Mouse (Mus musculus): Measurements from ENCODE around the gene Slc22a7. TPM values are rescaled to one million over a fixed set of nuclear protein-coding genes. Genes with fewer than 3 reads are reported as not detected.

Slc22a7 gene
- 0.20 TPM in 1 of 2 replicates, not detected in the other for polyA plus RNA-seq (2014; fragmentation: Nextera tagmentation; extraction: Ambion mirVana)

- H3K27me3 ChIP-seq (ENCODE audit: control insufficient read depth, insufficient read depth, low read length) = peaks cover 52% of the 10 kb centered on the region
- peaks cover 9% of the 10 kb centered on the region for H3K4me1 ChIP-seq (ENCODE audit: control insufficient read depth, insufficient read depth, low read length)
- 74% methylated on average over 4 of the region's 4 CpGs for WGBS (ENCODE audit: insufficient replicate concordance)
- H3K36me3 ChIP-seq (ENCODE audit: control insufficient read depth, insufficient read depth, low read length) = no peaks in the 10 kb centered on the region
- no peak within 1 kb of the TSS for H3K9ac ChIP-seq (ENCODE audit: low read depth, low read length)
- no peak within 1 kb of the TSS for H3K4me2 ChIP-seq
- no peaks in the 10 kb centered on the region for H3K9me3 ChIP-seq (replicated peaks; ENCODE audit: control insufficient read depth, low read length)
- no peak for ATAC-seq (replicated peaks; ENCODE audit: insufficient number of reproducible peaks, low FRiP score, low TSS enrichment)
- no peak within 1 kb of the TSS for H3K27ac ChIP-seq (ENCODE audit: low read depth, low read length)
- H3K4me3 ChIP-seq (ENCODE audit: low read depth, low read length) = no peak within 1 kb of the TSS
These were observed at the start of gene Slc22a7 for GRCm38 (mm10) chr17:46438298-46438873. Gene Slc22a7, minus strand, starts transcription at chr17:46438457.

DNA sequence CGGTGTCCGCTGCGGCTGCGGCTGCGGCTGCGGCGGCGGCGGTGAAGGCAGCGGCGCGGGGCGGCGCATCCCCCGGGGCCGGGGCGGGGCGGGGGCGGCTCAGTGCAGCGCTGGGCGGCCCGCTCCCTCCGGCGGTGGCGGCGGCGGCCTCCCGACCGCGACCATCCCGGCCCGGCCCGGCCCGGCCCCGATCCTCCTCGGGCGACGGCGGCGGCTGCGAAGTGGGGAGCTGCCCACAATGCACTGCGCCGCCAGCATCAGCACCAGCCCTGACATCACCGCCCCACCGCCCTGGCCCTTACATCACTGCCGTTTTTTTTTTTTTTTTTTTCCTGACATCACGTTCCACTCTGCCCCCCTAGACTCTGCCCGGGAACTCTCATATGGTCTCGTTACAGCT is 49.2 kb upstream of the Slc22a7 start, which contains the start of gene Ttbk1:
Gene Ttbk1 (minus strand): TSS at position 245 of the 400 bp plus-strand sequence.
- Histone ChIP-seq H3K27ac (ENCODE audit: low read depth, low read length) (no peak within 1 kb of the TSS), H3K36me3 (ENCODE audit: control insufficient read depth, insufficient read depth, low read length) (no peaks in the 10 kb centered on the region), H3K4me1 (ENCODE audit: control insufficient read depth, insufficient read depth, low read length) (peaks cover 9% of the 10 kb centered on the region), H3K9me3 (replicated peaks; ENCODE audit: control insufficient read depth, low read length) (no peaks in the 10 kb centered on the region), H3K4me3 (ENCODE audit: low read depth, low read length) (peak within 1 kb of the TSS; percentile 41), H3K4me2 (peak within 1 kb of the TSS; percentile 73), H3K27me3 (ENCODE audit: control insufficient read depth, insufficient read depth, low read length) (peaks cover 58% of the 10 kb centered on the region), H3K9ac (ENCODE audit: low read depth, low read length) (no peak within 1 kb of the TSS)
- no peak for ATAC-seq (replicated peaks; ENCODE audit: insufficient number of reproducible peaks, low FRiP score, low TSS enrichment)
- WGBS (ENCODE audit: insufficient replicate concordance) = under 1% methylated on average over 24 of the region's 49 CpGs

DNA sequence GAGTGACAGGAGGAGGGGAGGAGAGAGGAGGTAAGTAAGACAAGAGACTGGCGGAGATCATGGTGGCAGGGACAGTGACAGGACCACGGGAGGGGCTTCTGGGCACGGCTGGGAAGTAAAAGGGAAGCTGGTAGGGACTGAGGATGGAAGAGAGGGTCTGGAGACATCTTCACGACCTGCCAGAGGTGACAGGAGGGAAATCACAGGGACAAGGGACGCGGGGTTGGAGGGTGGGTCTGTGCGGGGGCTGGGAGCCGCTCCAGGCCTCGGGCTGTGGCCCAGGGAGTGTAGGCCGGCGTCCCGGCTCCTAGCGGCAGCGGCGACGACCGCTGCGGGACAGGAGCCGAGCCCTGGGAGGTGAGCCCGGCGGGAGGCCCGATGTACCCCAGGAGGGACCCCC is 48.7 kb upstream of the Slc22a7 start:
- H3K9ac ChIP-seq (ENCODE audit: low read depth, low read length) = no peak overlapping the region
- no peak overlapping the region for H3K27ac ChIP-seq (ENCODE audit: low read depth, low read length)
- H3K4me3 ChIP-seq (ENCODE audit: low read depth, low read length) = peak overlapping the region; percentile 41
- WGBS (ENCODE audit: insufficient replicate concordance) = 6% methylated on average over 8 of the region's 22 CpGs
- H3K27me3 ChIP-seq (ENCODE audit: control insufficient read depth, insufficient read depth, low read length) = peaks cover 58% of the 10 kb centered on the region
- peak overlapping the region; percentile 73 for H3K4me2 ChIP-seq
- no peaks in the 10 kb centered on the region for H3K9me3 ChIP-seq (replicated peaks; ENCODE audit: control insufficient read depth, low read length)
- no peak for ATAC-seq (replicated peaks; ENCODE audit: insufficient number of reproducible peaks, low FRiP score, low TSS enrichment)
- H3K4me1 ChIP-seq (ENCODE audit: control insufficient read depth, insufficient read depth, low read length) = peaks cover 9% of the 10 kb centered on the region
- no peaks in the 10 kb centered on the region for H3K36me3 ChIP-seq (ENCODE audit: control insufficient read depth, insufficient read depth, low read length)

DNA sequence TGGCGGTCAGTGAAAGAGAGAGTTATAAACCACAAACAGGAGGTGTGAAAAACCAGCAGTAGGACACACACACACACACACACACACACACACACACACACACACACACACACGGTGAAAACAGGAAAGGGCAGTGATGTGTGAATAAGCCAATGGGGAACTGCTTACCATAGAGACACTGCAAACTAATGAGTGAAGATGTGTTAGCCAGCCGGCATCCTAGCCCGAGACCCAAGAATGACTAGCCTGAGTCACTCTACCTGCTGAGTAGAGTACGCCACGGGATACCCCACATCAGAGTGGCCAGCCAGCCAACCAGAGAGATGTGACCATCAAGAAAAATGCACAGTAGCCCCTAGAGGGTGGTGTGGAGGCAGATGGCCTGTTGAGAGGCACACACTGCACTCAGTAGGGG is 46.2 kb upstream of the Slc22a7 start:
- 17% methylated on average over 6 of the region's 6 CpGs for WGBS (ENCODE audit: insufficient replicate concordance)
- ATAC-seq (replicated peaks; ENCODE audit: insufficient number of reproducible peaks, low FRiP score, low TSS enrichment) = no peak
- Histone ChIP-seq H3K9ac (ENCODE audit: low read depth, low read length) (no peak overlapping the region), H3K36me3 (ENCODE audit: control insufficient read depth, insufficient read depth, low read length) (no peaks in the 10 kb centered on the region), H3K4me1 (ENCODE audit: control insufficient read depth, insufficient read depth, low read length) (peaks cover 9% of the 10 kb centered on the region), H3K27me3 (ENCODE audit: control insufficient read depth, insufficient read depth, low read length) (peaks cover 59% of the 10 kb centered on the region), H3K27ac (ENCODE audit: low read depth, low read length) (no peak overlapping the region), H3K4me3 (ENCODE audit: low read depth, low read length) (no peak overlapping the region), H3K4me2 (peak overlapping the region; percentile 82), H3K9me3 (replicated peaks; ENCODE audit: control insufficient read depth, low read length) (no peaks in the 10 kb centered on the region)

- Histone ChIP-seq H3K4me1 (ENCODE audit: control insufficient read depth, insufficient read depth, low read length) (peaks cover 9% of the 10 kb centered on the region), H3K4me3 (ENCODE audit: low read depth, low read length) (peak overlapping the region; percentile 39), H3K27ac (ENCODE audit: low read depth, low read length) (no peak overlapping the region), H3K27me3 (ENCODE audit: control insufficient read depth, insufficient read depth, low read length) (peaks cover 59% of the 10 kb centered on the region), H3K9ac (ENCODE audit: low read depth, low read length) (peak overlapping the region; percentile 60), H3K4me2 (peak overlapping the region; percentile 82), H3K9me3 (replicated peaks; ENCODE audit: control insufficient read depth, low read length) (no peaks in the 10 kb centered on the region), H3K36me3 (ENCODE audit: control insufficient read depth, insufficient read depth, low read length) (no peaks in the 10 kb centered on the region)
- no peak for ATAC-seq (replicated peaks; ENCODE audit: insufficient number of reproducible peaks, low FRiP score, low TSS enrichment)
- WGBS (ENCODE audit: insufficient replicate concordance) = 3% methylated on average over 13 of the region's 13 CpGs
These were observed 45.8 kb upstream of the Slc22a7 start for GRCm38 (mm10) chr17:46484021-46484431.

- H3K9ac ChIP-seq (ENCODE audit: low read depth, low read length) = peak overlapping the region; percentile 60; the same call in 1 of the 2 replicates
- ATAC-seq (replicated peaks; ENCODE audit: insufficient number of reproducible peaks, low FRiP score, low TSS enrichment) = peak; percentile 32; the same call in 1 of the 2 replicates
These were observed 45.3 kb upstream of the Slc22a7 start for GRCm38 (mm10) chr17:46483561-46484001.

GRCm38 (mm10) chr17:46477286-46477685 is 39.0 kb upstream of the Slc22a7 start:
- Histone ChIP-seq H3K9me3 (replicated peaks; ENCODE audit: control insufficient read depth, low read length) (no peaks in the 10 kb centered on the region), H3K4me1 (ENCODE audit: control insufficient read depth, insufficient read depth, low read length) (peaks cover 2% of the 10 kb centered on the region; the same call in 1 of the 2 replicates), H3K4me2 (no peak overlapping the region), H3K36me3 (ENCODE audit: control insufficient read depth, insufficient read depth, low read length) (no peaks in the 10 kb centered on the region), H3K27ac (ENCODE audit: low read depth, low read length) (no peak overlapping the region), H3K27me3 (ENCODE audit: control insufficient read depth, insufficient read depth, low read length) (peaks cover 14% of the 10 kb centered on the region), H3K4me3 (ENCODE audit: low read depth, low read length) (no peak overlapping the region), H3K9ac (ENCODE audit: low read depth, low read length) (no peak overlapping the region)
- WGBS (ENCODE audit: insufficient replicate concordance) = 78% methylated on average over 15 of the region's 15 CpGs
- no peak; the same call in 1 of the 2 replicates for ATAC-seq (replicated peaks; ENCODE audit: insufficient number of reproducible peaks, low FRiP score, low TSS enrichment)

More at GRCm38 (mm10) chr17:46483561-46484001, 45.3 kb upstream of the Slc22a7 start:
- Histone ChIP-seq H3K9me3 (replicated peaks; ENCODE audit: control insufficient read depth, low read length) (no peaks in the 10 kb centered on the region), H3K4me1 (ENCODE audit: control insufficient read depth, insufficient read depth, low read length) (peaks cover 9% of the 10 kb centered on the region), H3K27ac (ENCODE audit: low read depth, low read length) (no peak overlapping the region), H3K4me3 (ENCODE audit: low read depth, low read length) (peak overlapping the region; percentile 39), H3K27me3 (ENCODE audit: control insufficient read depth, insufficient read depth, low read length) (peaks cover 55% of the 10 kb centered on the region), H3K36me3 (ENCODE audit: control insufficient read depth, insufficient read depth, low read length) (no peaks in the 10 kb centered on the region), H3K4me2 (peak overlapping the region; percentile 82)
- under 1% methylated on average over 16 of the region's 16 CpGs for WGBS (ENCODE audit: insufficient replicate concordance)

- Histone ChIP-seq H3K27ac (ENCODE audit: low read depth, low read length) (no peak overlapping the region), H3K4me1 (ENCODE audit: control insufficient read depth, insufficient read depth, low read length) (peaks cover 2% of the 10 kb centered on the region; the same call in 1 of the 2 replicates), H3K27me3 (ENCODE audit: control insufficient read depth, insufficient read depth, low read length) (peaks cover 14% of the 10 kb centered on the region), H3K4me2 (no peak overlapping the region), H3K9me3 (replicated peaks; ENCODE audit: control insufficient read depth, low read length) (no peaks in the 10 kb centered on the region), H3K9ac (ENCODE audit: low read depth, low read length) (no peak overlapping the region), H3K36me3 (ENCODE audit: control insufficient read depth, insufficient read depth, low read length) (no peaks in the 10 kb centered on the region), H3K4me3 (ENCODE audit: low read depth, low read length) (no peak overlapping the region)
- ATAC-seq (replicated peaks; ENCODE audit: insufficient number of reproducible peaks, low FRiP score, low TSS enrichment) = no peak
- 74% methylated on average over 8 of the region's 8 CpGs for WGBS (ENCODE audit: insufficient replicate concordance)
These were observed 38.3 kb upstream of the Slc22a7 start for GRCm38 (mm10) chr17:46476601-46477000.

DNA sequence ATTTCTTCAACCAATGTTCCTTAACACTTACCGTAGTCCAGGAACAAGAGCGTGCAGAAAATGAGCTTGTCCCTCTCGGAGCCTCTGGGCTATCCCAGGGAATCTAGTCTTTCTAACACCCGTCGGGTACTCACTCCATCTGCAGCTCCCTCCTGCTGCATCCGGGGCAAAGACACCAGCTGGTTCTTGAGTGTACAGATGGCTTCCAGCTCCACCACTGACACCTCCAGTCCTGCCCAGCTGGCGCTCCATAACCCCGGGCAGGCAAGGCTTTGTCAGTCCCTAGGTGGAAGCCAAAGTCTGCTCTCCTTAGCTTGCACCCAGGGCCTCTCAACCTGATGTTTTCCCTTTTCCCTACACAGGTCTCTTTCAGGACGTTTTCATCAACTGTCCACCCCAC is 29.6 kb upstream of the Slc22a7 start:
- no peaks in the 10 kb centered on the region for H3K36me3 ChIP-seq (ENCODE audit: control insufficient read depth, insufficient read depth, low read length)
- no peak overlapping the region for H3K4me3 ChIP-seq (ENCODE audit: low read depth, low read length)
- no peaks in the 10 kb centered on the region for H3K9me3 ChIP-seq (replicated peaks; ENCODE audit: control insufficient read depth, low read length)
- no peaks in the 10 kb centered on the region for H3K4me1 ChIP-seq (ENCODE audit: control insufficient read depth, insufficient read depth, low read length)
- H3K27ac ChIP-seq (ENCODE audit: low read depth, low read length) = no peak overlapping the region
- no peak overlapping the region for H3K4me2 ChIP-seq
- no peak overlapping the region for H3K9ac ChIP-seq (ENCODE audit: low read depth, low read length)
- 70% methylated on average over 9 of the region's 9 CpGs for WGBS (ENCODE audit: insufficient replicate concordance)
- H3K27me3 ChIP-seq (ENCODE audit: control insufficient read depth, insufficient read depth, low read length) = peaks cover 9% of the 10 kb centered on the region; the same call in 1 of the 2 replicates
- ATAC-seq (replicated peaks; ENCODE audit: insufficient number of reproducible peaks, low FRiP score, low TSS enrichment) = no peak
